Comparison of ENCODE assay signal across 8 mouse cellular contexts in the genomic region with DNA sequence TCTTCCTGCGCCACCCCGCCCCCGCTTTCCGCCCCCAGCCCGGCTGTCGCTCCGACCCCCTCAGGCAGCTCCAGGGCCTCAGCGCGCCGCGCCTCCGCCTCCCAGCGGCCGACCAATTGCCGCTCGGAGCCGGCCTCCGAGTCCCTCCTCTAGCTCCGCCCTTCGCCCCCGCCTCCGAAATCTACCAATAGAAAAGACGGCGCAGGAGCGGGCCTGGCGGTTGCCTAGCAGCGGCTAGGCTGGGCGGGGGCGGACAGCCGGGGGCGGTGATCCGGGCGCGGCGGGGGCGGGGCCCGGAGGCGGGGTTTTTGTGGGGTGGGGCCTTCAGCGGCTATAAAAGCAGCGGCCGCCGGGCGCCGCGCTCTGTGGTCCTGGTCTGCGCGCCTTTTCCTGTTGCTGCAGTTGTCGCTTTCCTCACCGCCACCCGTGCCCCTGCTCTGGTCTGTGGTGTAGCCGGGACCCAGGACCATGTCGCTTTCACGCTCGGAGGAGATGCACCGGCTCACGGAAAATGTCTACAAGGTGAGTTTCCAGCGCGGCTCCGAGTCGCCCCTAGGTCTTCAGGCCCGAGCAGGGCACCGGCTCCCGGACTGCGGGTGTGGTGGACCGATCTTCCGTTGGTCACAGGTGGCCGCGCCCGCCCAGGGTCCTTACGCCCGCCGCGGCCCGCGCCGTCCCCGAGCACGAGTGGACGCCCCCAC. TPM values are rescaled to one million over a fixed set of nuclear protein-coding genes. Genes with fewer than 3 reads are reported as not detected.
A peak's percentile ranks its signal among the peaks of the same experiment; 100 is the strongest.
DNase-seq lines count a peak whose midpoint lies in the region; ATAC-seq and TF ChIP-seq lines count a peak whose summit lies in the region.

A gene (plus strand): TSS at position 37 of the 701 bp plus-strand sequence.

- WGBS in heart, embryonic 11.5 days (ENCODE audit: insufficient replicate concordance), result under 1% methylated on average over 60 of the region's 79 CpGs
- WGBS in kidney, embryonic 16.5 days, result 1% methylated on average over 61 of the region's 79 CpGs
- under 1% methylated on average over 66 of the region's 79 CpGs for WGBS in liver, adult 2 months

- peak within 1 kb of the TSS; percentile 70 for H3K9ac ChIP-seq in heart, embryonic 11.5 days (ENCODE audit: low read depth, low read length)
- H3K9ac ChIP-seq in kidney, embryonic 16.5 days (replicated peaks; ENCODE audit: low read length), result peak within 1 kb of the TSS; percentile 84
- peak within 1 kb of the TSS; percentile 97 for H3K9ac ChIP-seq in liver, adult 2 months (ENCODE audit: low read depth, low read length)

- H3K36me3 ChIP-seq in heart, embryonic 11.5 days (ENCODE audit: control insufficient read depth, insufficient read depth, low read length), result no peaks in the 10 kb centered on the region
- H3K36me3 ChIP-seq in kidney, embryonic 16.5 days (ENCODE audit: insufficient read depth, low read length), result no peaks in the 10 kb centered on the region
- no peaks in the 10 kb centered on the region for H3K36me3 ChIP-seq in liver, adult 2 months (ENCODE audit: control insufficient read depth, insufficient read depth, low read length)
- no peaks in the 10 kb centered on the region for H3K36me3 ChIP-seq in myocyte (ENCODE audit: control insufficient read depth, insufficient read depth)
- H3K36me3 ChIP-seq in splenic B cell, adult 2 months (ENCODE audit: control insufficient read depth, insufficient read depth, low read length, poor library complexity, severe bottlenecking), result no peaks in the 10 kb centered on the region

- H3K27me3 ChIP-seq in heart, embryonic 11.5 days (ENCODE audit: control insufficient read depth, insufficient read depth, low read length), result peaks cover 7% of the 10 kb centered on the region
- H3K27me3 ChIP-seq in kidney, embryonic 16.5 days (ENCODE audit: insufficient read depth, low read length), result no peaks in the 10 kb centered on the region
- H3K27me3 ChIP-seq in liver, adult 2 months (ENCODE audit: control insufficient read depth, insufficient read depth, low read length), result no peaks in the 10 kb centered on the region
- no peaks in the 10 kb centered on the region for H3K27me3 ChIP-seq in myocyte (ENCODE audit: control insufficient read depth, insufficient read depth, insufficient read length)
- no peaks in the 10 kb centered on the region for H3K27me3 ChIP-seq in splenic B cell, adult 2 months (ENCODE audit: control insufficient read depth, insufficient read depth, low read length, poor library complexity, severe bottlenecking)

- peak; percentile 99 for DNase-seq in B cell, adult 2 months
- peak; percentile 98 for DNase-seq in brain, adult 2 months (ENCODE audit: low read depth, low spot score)
- peak; percentile 77 for DNase-seq in liver, adult 2 months (ENCODE audit: extremely low read depth, low read depth, low spot score)
- DNase-seq in splenic B cell, adult 2 months (ENCODE audit: low read depth, low spot score), result peak; percentile 98

- ATAC-seq in erythroblast, adult 5-6 weeks (replicated peaks; ENCODE audit: low FRiP score, poor library complexity, severe bottlenecking), result peak; percentile 87
- ATAC-seq in heart, embryonic 11.5 days (replicated peaks; ENCODE audit: insufficient number of reproducible peaks, low FRiP score, low TSS enrichment), result peak; percentile 95
- peak; percentile 94 for ATAC-seq in kidney, embryonic 16.5 days (ENCODE audit: low FRiP score, low TSS enrichment)

- H3K4me3 ChIP-seq in heart, embryonic 11.5 days (ENCODE audit: low read depth, low read length), result peak within 1 kb of the TSS; percentile 67
- H3K4me3 ChIP-seq in kidney, embryonic 16.5 days (ENCODE audit: low read length), result peak within 1 kb of the TSS; percentile 74
- peak within 1 kb of the TSS; percentile 76 for H3K4me3 ChIP-seq in liver, adult 2 months (ENCODE audit: insufficient read depth, low read depth, low read length)
- H3K4me3 ChIP-seq in myocyte, result peak within 1 kb of the TSS; percentile 47

- H3K4me1 ChIP-seq in heart, embryonic 11.5 days (ENCODE audit: control insufficient read depth, insufficient read depth, low read length), result peaks cover 10% of the 10 kb centered on the region
- peaks cover 75% of the 10 kb centered on the region for H3K4me1 ChIP-seq in kidney, embryonic 16.5 days (ENCODE audit: insufficient read depth, low read length)
- H3K4me1 ChIP-seq in liver, adult 2 months (ENCODE audit: control insufficient read depth, insufficient read depth, low read length), result peaks cover 43% of the 10 kb centered on the region

- peak within 1 kb of the TSS; percentile 90 for H3K4me2 ChIP-seq in heart, embryonic 11.5 days
- peak within 1 kb of the TSS; percentile 94 for H3K4me2 ChIP-seq in kidney, embryonic 16.5 days (replicated peaks; ENCODE audit: low read depth, low read length)
- H3K4me2 ChIP-seq in myocyte (ENCODE audit: low read depth), result peak within 1 kb of the TSS; percentile 83

- H3ac ChIP-seq in myocyte (ENCODE audit: control insufficient read depth, insufficient read length), result peak within 1 kb of the TSS; percentile 51

- H3K79me2 ChIP-seq in liver, adult 2 months (ENCODE audit: control insufficient read depth, insufficient read depth, low read length), result peaks cover 26% of the 10 kb centered on the region
- H3K79me2 ChIP-seq in myocyte (ENCODE audit: control insufficient read depth, insufficient read depth), result peaks cover 49% of the 10 kb centered on the region

- H3K9me3 ChIP-seq in heart, embryonic 11.5 days (replicated peaks; ENCODE audit: control insufficient read depth, low read length), result no peaks in the 10 kb centered on the region
- H3K9me3 ChIP-seq in kidney, embryonic 16.5 days (ENCODE audit: low read length), result no peaks in the 10 kb centered on the region

- no peak for TF ChIP-seq CTCF in liver, adult 2 months (IDR thresholded peaks at IDR 0.05; ENCODE audit: low read depth, low read length)

- peak; percentile 100 for TF ChIP-seq POLR2A in liver, adult 2 months (IDR thresholded peaks at IDR 0.05; ENCODE audit: extremely low read depth, insufficient read depth, low read length)
- peak; percentile 97 for TF ChIP-seq POLR2A in myocyte (IDR thresholded peaks at IDR 0.05; ENCODE audit: insufficient read length, low read depth)

- peak within 1 kb of the TSS; percentile 55; the same call in 1 of the 2 replicates for H3K27ac ChIP-seq in heart, embryonic 11.5 days (ENCODE audit: low read depth, low read length)
- peak within 1 kb of the TSS; percentile 84 for H3K27ac ChIP-seq in kidney, embryonic 16.5 days (ENCODE audit: low read length)
- H3K27ac ChIP-seq in liver, adult 2 months (replicated peaks; ENCODE audit: insufficient read depth, low read depth, low read length), result peak within 1 kb of the TSS; percentile 41

TF ChIP-seq in myocyte, 11 proteins besides CTCF, POLR2A, EP300 and RAD21:
- peak in 2 of 3 experiments; percentile 11 to 78 for TF ChIP-seq MYOD1 (IDR thresholded peaks at IDR 0.05; ENCODE audit: control insufficient read depth in 1 of 3, insufficient read length in 2 of 3, low read depth in 2 of 3)
- peak; percentile 4 for TF ChIP-seq TCF3 (IDR thresholded peaks at IDR 0.05; ENCODE audit: insufficient read length, low read depth)
- TF ChIP-seq SRF (IDR thresholded peaks at IDR 0.05; ENCODE audit: control insufficient read depth, insufficient read length, low read depth), result no peak
- peak; percentile 99 for TF ChIP-seq POLR2AphosphoS2 (IDR thresholded peaks at IDR 0.05; ENCODE audit: insufficient read length, low read depth)
- peak; percentile 37 for TF ChIP-seq REST (IDR thresholded peaks at IDR 0.05; ENCODE audit: insufficient read depth, insufficient read length)
- TF ChIP-seq E2F4 (IDR thresholded peaks at IDR 0.05; ENCODE audit: insufficient read depth), result peak; percentile 15
- TF ChIP-seq CEBPB (IDR thresholded peaks at IDR 0.05; ENCODE audit: insufficient read depth, poor library complexity, severe bottlenecking), result no peak
- peak in 2 of 3 experiments; percentile 27 to 36 for TF ChIP-seq MYOG (IDR thresholded peaks at IDR 0.05; ENCODE audit: control insufficient read depth in 1 of 3, insufficient read depth in 1 of 3, insufficient read length in 2 of 3, low read depth in 2 of 3)
TF ChIP-seq in myocyte: peak in this region for 6.

RNA-seq across cellular contexts. Expression of the gene that starts here (rescaled TPM):
- 0.42 and 3.5 TPM in 2 replicates for total RNA-seq in erythroblast, adult 5-6 weeks (2015; ENCODE audit: low replicate concordance)
- total RNA-seq in erythroblast, adult 5-6 weeks (2017; ENCODE audit: low replicate concordance), result 1.6 and 2.5 TPM in 2 replicates
- polyA plus RNA-seq in heart, embryonic 11.5 days (2014; fragmentation: Nextera tagmentation; extraction: Ambion mirVana), result 12.8 and 15.4 TPM in 2 replicates
- polyA plus RNA-seq in kidney, embryonic 16.5 days (2015; fragmentation: Nextera tagmentation; extraction: Ambion mirVana), result 22.8 and 25.3 TPM in 2 replicates
- 11.6 and 16.2 TPM in 2 replicates for total RNA-seq in liver, adult 2 months (2014; rRNA removed)
- 45.6 and 59.4 TPM in 2 replicates for polyA plus RNA-seq in liver, adult 2 months (2012; rRNA removed)
- 23.0 TPM for polyA plus RNA-seq in myocyte (2012; fragmentation: generic; extraction: Trizol)

Comparison
In these comparisons a context has a peak if more than half of its experiments do, and no peak if none do; other contexts are left out.
1. Peak in every context shown above with its lines: DNase-seq, ATAC-seq, H3K4me3 ChIP-seq and H3K27ac ChIP-seq.